Mouse (Mus musculus) embryonic facial prominence, embryonic 12.5 days (tissue): ENCODE measurements around the gene Omp. TPM values are rescaled to one million over a fixed set of nuclear protein-coding genes. Genes with fewer than 3 reads are reported as not detected.

Source experiments
- ATAC-seq: fragments of 200-750 bp; cut with Nextera tagmentation; 2 replicates; pipeline ENCODE4 v1.8.0; 2017; ENCODE audit not compliant: insufficient number of reproducible peaks, insufficient read depth, low FRiP score, low TSS enrichment
- H3K27ac ChIP-seq: fragments of 300-500 bp; sonication (generic); 2 replicates; pipeline ENCODE4 v1.5.1; 2016; ENCODE audit warnings: mild to moderate bottlenecking
- H3K27me3 ChIP-seq: fragments of 300-500 bp; sonication (generic); 2 replicates; pipeline ENCODE4 v1.6.1; 2016; ENCODE audit warnings: mild to moderate bottlenecking, moderate library complexity
- H3K36me3 ChIP-seq: fragments of 300-500 bp; sonication (generic); 2 replicates; pipeline ENCODE4 v1.6.1; 2016; ENCODE audit warnings: mild to moderate bottlenecking
- H3K4me1 ChIP-seq: fragments of 300-500 bp; sonication (generic); 2 replicates; pipeline ENCODE4 v1.6.1; 2016
- H3K4me2 ChIP-seq: fragments of 300-500 bp; sonication (generic); replicated peaks from 2 replicates; pipeline ENCODE4 v1.6.1; 2016; ENCODE audit warnings: mild to moderate bottlenecking, moderate library complexity
- H3K4me3 ChIP-seq: fragments of 300-500 bp; sonication (generic); 2 replicates; pipeline ENCODE4 v1.5.1; 2016; ENCODE audit warnings: mild to moderate bottlenecking
- H3K9ac ChIP-seq: fragments of 300-500 bp; sonication (generic); 2 replicates; pipeline ENCODE4 v1.6.1; 2016; ENCODE audit warnings: mild to moderate bottlenecking, moderate library complexity
- H3K9me3 ChIP-seq: fragments of 300-500 bp; sonication (generic); 2 replicates; pipeline ENCODE4 v1.6.1; 2016; ENCODE audit warnings: mild to moderate bottlenecking, moderate library complexity
- WGBS: fragments of 180-500 bp; shearing (Covaris S2); methylation state at CpG from one replicate; pipeline ENCODE4 v1.1.7; 2016; 5-methylcytosine and 5-hydroxymethylcytosine counted together
- polyA plus RNA-seq: library from polyadenylated mRNA; unstranded; fragments of >200 nt; fragmentation: Nextera tagmentation; extraction: Ambion mirVana; gene quantifications from 2 replicates; pipeline ENCODE4 v1.2.1, GENCODE M21; 2016

Gene Omp
- polyA plus RNA-seq, 1 experiment from 2014 or later, result 0.46 TPM

DNA sequence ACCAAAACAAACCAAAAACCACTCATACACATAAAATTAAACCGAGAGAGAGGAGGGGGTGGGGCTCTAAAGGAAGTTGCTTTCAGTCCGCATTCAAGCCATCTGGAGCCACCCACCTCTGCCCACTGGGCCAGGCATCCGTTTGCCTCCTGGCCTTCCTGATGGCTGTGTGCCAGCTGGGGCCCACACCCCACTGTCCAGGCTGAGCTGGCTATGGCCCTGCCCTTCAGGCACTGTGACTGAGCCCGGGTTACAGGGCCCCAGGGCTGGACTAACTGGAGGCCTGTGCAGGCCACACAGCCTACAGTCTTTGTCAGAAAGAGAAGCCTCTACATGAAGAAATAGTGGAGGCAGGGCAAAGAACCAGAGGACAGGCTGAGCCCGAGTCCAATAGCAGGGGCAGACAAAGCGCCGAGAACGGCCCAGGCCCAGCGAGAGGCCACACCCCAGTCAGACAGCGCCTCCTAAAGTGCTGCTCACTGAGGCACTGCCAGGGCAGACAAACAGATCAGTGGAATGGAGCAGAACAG, 19.8 kb upstream of the Omp start:
- Histone ChIP-seq H3K27ac (0 out of 2 replicates have a peak overlapping the region, but pooled peaks have one; percentile 31), H3K9ac (no peak overlapping the region), H3K4me3 (no peak overlapping the region), H3K4me2 (no peak overlapping the region), H3K9me3 (no peaks in the 10 kb centered on the region), H3K4me1 (peaks cover 19% of the 10 kb centered on the region), H3K36me3 (no peaks in the 10 kb centered on the region), H3K27me3 (no peaks in the 10 kb centered on the region)
- WGBS, result 62% methylated on average over 10 of the region's 10 CpGs
- no peak for ATAC-seq

DNA sequence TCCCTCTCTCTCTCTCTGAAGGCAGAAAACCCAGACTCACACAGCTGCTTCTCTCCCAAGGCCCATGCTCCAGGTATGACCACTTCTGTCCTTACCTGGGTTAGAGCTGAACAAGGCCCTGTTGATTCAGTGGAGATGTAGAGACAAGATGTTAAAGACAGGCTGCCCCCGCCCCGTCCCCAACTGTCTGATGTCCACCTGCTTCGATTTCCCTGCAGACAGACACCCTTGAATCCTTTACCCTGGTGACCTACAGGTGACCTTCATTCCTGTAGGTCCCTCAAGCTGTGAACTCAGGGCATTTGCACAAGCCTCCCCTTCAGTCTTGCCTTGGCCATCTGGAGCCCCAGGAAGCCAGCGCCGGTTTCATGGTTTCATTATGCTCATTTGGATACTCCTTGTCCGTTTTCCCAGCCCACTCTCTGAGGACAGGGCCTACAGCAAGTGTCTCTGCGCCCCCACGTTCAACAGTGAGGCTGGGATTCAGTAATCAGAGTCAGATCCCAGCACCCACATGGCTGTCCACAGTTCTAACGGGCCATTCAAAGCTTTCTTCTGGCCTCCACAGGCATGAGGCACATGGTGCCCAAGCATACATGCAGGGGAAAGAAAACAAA, 19.2 kb upstream of the Omp start:
- no peak for ATAC-seq
- Histone ChIP-seq H3K9me3 (no peaks in the 10 kb centered on the region), H3K27ac (0 out of 2 replicates have a peak overlapping the region, but pooled peaks have one; percentile 31), H3K4me2 (no peak overlapping the region), H3K4me1 (peaks cover 24% of the 10 kb centered on the region), H3K9ac (no peak overlapping the region), H3K27me3 (no peaks in the 10 kb centered on the region), H3K4me3 (no peak overlapping the region), H3K36me3 (no peaks in the 10 kb centered on the region)
- 70% methylated on average over 9 of the region's 9 CpGs for WGBS

DNA sequence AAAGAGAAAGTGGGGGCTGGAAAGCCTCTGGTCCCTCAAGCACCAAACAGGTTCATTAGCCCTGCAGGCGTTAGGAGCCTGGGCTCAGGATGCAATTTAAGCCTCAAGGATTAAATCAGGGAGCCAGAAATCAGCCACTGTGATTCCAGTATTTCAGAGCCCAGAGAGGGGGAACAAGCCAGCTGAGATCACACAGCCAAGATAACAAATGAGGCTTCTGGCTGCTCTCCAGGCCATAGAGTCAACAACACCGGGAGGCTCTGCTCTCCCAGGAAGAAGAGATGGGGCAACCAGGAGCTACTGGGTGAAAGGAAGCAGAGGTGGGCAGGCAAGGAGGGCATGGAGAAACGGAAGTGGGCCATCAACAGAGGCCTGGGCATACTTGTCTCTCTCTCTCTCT, 18.4 kb upstream of the Omp start:
- WGBS, result 56% methylated on average over 3 of the region's 3 CpGs

DNA sequence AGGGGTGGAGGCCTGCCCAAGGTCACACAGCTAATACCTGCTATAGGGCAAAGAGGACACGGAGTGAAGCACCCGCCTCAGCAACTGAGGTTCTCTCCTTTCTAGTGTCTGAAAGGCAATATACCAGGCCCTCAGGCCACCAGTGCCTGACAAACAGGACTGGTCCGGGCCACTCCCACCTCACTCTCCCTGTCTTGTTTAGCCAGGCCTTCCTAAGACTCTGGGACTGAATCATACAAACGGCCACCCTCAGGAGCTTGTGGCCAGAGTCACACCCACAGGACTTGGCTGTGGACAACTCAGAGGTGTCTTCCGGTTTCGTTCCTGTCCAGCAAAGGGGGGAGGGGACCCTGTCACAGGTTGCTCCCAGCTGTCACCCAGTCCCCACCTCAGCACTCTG, 16.9 kb upstream of the Omp start:
- no peaks in the 10 kb centered on the region for H3K27me3 ChIP-seq
- H3K4me2 ChIP-seq, result no peak overlapping the region
- no peak overlapping the region for H3K9ac ChIP-seq
- no peak overlapping the region for H3K27ac ChIP-seq
- H3K36me3 ChIP-seq, result no peaks in the 10 kb centered on the region
- ATAC-seq, result no peak
- no peak overlapping the region for H3K4me3 ChIP-seq
- H3K9me3 ChIP-seq, result no peaks in the 10 kb centered on the region
- WGBS, result 71% methylated on average over 6 of the region's 6 CpGs
- peaks cover 30% of the 10 kb centered on the region for H3K4me1 ChIP-seq

More for the DNA sequence above, 18.4 kb upstream of the Omp start:
- no peak overlapping the region for H3K4me3 ChIP-seq
- H3K4me1 ChIP-seq, result peaks cover 29% of the 10 kb centered on the region
- H3K4me2 ChIP-seq, result no peak overlapping the region
- H3K27ac ChIP-seq, result no peak overlapping the region
- no peak overlapping the region for H3K9ac ChIP-seq
- no peaks in the 10 kb centered on the region for H3K9me3 ChIP-seq
- ATAC-seq, result no peak
- H3K27me3 ChIP-seq, result no peaks in the 10 kb centered on the region
- H3K36me3 ChIP-seq, result no peaks in the 10 kb centered on the region

DNA sequence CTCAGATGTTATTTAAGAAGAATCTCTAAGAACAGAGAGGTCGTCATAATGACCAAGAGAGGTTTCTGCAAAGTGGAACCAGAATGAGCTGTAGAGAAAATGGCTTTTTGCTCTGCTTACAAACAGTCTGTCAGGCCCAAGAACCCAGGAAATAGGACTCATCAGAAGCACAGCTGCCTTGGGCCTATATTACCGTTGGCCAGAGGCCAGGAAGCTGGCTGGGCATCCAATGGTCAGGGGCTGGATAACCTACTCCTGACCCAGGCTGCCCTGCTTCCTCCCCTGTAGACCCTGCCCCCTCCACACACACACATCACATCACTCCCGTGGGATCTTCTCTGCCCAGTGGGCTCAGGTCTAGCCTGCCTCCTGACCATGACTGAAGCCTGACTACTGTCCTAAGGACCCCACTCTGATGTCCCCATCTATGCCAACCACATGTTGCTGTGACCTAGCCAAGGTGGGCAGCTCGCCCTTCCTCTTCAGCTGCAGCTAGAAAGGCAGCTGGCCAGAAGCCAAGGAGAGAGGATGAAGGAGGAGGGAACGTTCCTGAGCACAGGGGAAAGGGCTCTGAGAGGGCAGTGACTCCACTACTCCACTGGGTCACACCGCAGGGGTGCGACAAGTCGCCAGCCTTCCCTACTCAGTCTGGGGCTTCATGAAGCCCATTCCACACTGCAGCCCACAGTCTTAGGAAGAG, 14.9 kb upstream of the Omp start:
- Histone ChIP-seq H3K4me1 (peaks cover 28% of the 10 kb centered on the region), H3K9me3 (no peaks in the 10 kb centered on the region), H3K36me3 (no peaks in the 10 kb centered on the region), H3K9ac (no peak overlapping the region), H3K4me3 (no peak overlapping the region), H3K4me2 (no peak overlapping the region), H3K27ac (no peak overlapping the region), H3K27me3 (no peaks in the 10 kb centered on the region)
- no peak for ATAC-seq
- WGBS, result 48% methylated on average over 8 of the region's 8 CpGs

DNA sequence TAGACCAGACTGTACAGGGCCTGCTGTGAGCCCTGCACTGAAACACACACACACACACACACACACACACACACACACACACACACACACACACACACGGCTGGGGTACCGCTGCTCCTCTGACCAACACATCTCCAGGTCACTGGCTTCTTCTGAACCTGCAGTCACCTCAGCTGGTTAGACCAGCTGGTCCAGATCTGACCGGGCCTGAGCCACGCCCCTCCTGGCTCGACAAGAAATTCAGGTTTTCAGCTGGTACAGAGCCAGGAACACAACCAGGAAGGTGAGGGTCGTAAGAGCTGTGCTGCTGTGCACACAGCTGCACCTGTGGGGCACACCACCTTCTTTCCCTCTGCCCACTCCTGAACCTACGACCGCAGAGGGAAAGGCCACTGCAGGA, 13.2 kb upstream of the Omp start:
- H3K4me3 ChIP-seq, result no peak overlapping the region
- no peak overlapping the region for H3K4me2 ChIP-seq
- no peaks in the 10 kb centered on the region for H3K36me3 ChIP-seq
- H3K9ac ChIP-seq, result no peak overlapping the region
- no peaks in the 10 kb centered on the region for H3K9me3 ChIP-seq
- no peak overlapping the region for H3K27ac ChIP-seq
- H3K27me3 ChIP-seq, result no peaks in the 10 kb centered on the region
- ATAC-seq, result no peak
- 48% methylated on average over 8 of the region's 8 CpGs for WGBS
- peaks cover 21% of the 10 kb centered on the region for H3K4me1 ChIP-seq

DNA sequence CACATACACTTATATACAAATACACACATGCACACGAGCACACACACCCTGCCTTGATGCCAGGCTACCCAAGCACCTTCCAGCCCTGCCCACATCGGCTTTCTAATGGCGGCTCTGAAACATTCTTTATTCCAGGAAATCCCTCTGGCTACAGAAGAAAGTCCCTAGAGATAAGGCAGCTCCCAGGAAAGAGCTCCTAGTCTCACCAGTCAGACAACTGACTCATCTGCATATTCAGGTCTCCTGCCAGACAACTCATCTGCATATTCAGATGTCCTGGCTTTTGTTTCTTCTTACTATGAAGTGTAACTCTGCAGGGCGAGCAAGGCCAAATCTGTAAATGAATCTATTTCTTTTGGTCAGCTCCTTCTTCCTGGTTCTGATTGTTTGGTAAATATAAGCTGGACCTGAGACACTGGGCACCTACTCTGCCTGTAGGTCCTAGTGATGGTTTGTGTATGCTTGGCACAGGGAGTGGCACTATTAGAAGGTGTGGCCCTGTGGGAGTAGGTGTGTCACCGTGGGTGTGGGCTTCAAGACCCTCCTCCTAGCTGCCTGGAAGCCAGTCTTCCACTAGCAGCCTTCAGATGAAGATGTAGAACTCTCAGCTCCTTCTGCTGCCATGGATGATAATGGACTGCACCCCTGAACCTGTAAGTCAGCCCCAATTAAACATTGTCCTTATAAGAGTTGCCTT, 12.5 kb upstream of the Omp start:
- Histone ChIP-seq H3K36me3 (no peaks in the 10 kb centered on the region), H3K27me3 (no peaks in the 10 kb centered on the region), H3K4me3 (no peak overlapping the region), H3K9me3 (no peaks in the 10 kb centered on the region), H3K4me2 (no peak overlapping the region), H3K4me1 (peaks cover 21% of the 10 kb centered on the region), H3K9ac (no peak overlapping the region), H3K27ac (no peak overlapping the region)
- WGBS, result 54% methylated on average over 5 of the region's 5 CpGs
- ATAC-seq, result no peak

DNA sequence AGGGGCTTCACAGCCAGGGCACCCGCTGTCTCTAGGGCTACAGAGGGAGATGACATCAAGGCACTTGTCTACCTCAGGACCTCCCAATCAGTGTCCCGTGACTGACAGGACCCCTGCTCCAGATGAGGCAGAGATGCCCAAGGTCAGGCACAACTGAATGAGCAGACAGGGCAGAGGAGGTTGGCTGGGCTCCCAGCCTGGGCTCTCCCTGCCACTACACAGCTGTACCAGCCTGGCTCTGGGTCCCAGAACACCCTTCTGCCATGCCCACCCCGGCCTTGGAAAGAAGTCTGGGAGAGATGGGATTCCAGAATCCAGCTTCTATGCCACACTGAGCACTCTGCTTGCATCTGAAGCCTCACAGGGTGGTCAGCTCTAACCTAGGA, 11.0 kb upstream of the Omp start:
- H3K36me3 ChIP-seq, result no peaks in the 10 kb centered on the region
- H3K27me3 ChIP-seq, result no peaks in the 10 kb centered on the region
- 78% methylated on average over 3 of the region's 3 CpGs for WGBS
- no peak overlapping the region for H3K27ac ChIP-seq
- no peak overlapping the region for H3K9ac ChIP-seq
- H3K4me2 ChIP-seq, result no peak overlapping the region
- H3K4me3 ChIP-seq, result no peak overlapping the region
- no peak for ATAC-seq
- H3K4me1 ChIP-seq, result peaks cover 24% of the 10 kb centered on the region
- no peaks in the 10 kb centered on the region for H3K9me3 ChIP-seq

DNA sequence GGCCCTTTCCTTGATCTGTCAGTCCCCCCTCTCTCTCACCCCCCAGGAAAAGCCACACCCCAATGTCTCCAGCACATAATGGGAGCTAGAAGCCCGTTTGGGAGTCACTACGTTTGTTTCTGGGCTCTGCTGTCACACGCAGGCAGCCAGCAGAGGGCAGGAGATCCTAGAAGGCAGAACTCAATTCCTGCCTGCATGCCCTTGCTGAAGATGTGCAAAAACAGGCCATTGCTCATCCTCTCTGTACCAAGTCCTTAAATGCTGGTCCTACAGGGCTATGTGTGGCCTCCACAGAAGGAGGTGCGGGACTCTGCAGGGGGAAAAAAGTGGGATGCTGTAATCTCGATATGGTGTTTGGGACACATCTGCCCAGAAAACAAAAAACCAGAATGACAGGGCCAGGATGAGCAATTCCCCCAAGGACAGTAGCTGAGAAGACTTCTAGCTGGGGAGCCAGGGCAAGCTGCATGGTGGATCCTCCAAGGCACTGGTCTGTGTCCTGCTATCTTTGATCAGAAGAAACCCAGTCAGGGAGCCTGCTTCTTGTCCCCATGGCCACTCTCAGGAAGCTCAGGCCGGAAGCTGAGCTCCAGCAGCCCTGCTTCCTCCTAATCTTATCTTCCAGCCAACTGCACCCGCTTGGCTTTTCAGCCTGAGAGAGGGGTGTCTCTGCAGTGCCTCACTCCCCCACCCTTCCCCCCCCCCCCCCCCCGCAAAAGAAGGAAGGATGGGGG, 10.4 kb upstream of the Omp start:
- Histone ChIP-seq H3K4me1 (peaks cover 22% of the 10 kb centered on the region), H3K27ac (no peak overlapping the region)
- 0 out of 2 replicates have a peak, but pooled peaks have one; percentile 9 for ATAC-seq

DNA sequence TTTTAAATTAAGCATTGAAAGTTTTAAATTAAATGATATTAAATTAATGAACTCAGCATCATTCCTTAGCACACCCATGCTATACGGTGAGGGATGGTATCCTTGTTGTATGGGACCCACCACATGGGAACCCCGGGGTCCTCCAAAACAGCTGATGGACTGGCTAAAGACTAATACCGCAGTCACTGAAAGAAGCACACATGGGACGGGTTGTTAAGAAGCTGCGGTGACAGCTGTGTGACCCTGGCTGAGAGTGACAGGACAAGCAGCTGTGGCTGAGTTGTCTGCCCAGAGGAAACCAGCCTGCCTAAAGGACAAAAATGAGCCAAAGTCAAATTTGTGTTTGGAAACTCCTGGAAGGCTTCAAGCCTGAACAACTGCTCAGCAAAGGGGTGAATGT, 8.6 kb upstream of the Omp start:
- H3K36me3 ChIP-seq, result no peaks in the 10 kb centered on the region
- H3K9me3 ChIP-seq, result no peaks in the 10 kb centered on the region
- no peak overlapping the region for H3K27ac ChIP-seq
- no peak overlapping the region for H3K4me3 ChIP-seq
- no peak overlapping the region for H3K4me2 ChIP-seq
- no peaks in the 10 kb centered on the region for H3K27me3 ChIP-seq
- no peak for ATAC-seq
- WGBS, result 72% methylated on average over 5 of the region's 5 CpGs
- no peak overlapping the region for H3K9ac ChIP-seq
- H3K4me1 ChIP-seq, result peaks cover 17% of the 10 kb centered on the region; the same call in 1 of the 2 replicates

More for the DNA sequence above, 10.4 kb upstream of the Omp start:
- Histone ChIP-seq H3K9me3 (no peaks in the 10 kb centered on the region), H3K36me3 (no peaks in the 10 kb centered on the region), H3K9ac (no peak overlapping the region), H3K27me3 (no peaks in the 10 kb centered on the region), H3K4me2 (no peak overlapping the region), H3K4me3 (no peak overlapping the region)
- 35% methylated on average over 7 of the region's 8 CpGs for WGBS

DNA sequence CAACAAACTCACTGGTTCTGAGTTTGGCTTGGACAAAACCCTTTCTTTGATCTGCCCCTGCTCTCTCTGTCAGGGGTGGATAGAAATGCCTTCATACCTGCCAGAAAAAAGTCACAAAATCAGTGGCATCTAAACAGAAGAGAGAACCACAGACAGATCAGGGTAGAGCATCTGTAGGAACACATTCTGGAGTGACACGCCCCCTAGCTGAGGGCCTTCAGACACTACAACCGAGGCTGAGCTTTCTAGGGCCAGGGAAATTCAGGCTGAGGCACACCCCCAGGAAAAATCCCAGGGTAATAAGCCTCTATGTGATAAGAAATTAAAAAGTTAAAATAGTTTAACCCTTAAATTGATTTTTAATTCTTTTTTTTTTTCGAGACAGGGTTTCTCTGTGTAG, 8.0 kb upstream of the Omp start:
- no peak for ATAC-seq
- no peak overlapping the region for H3K4me2 ChIP-seq
- 29% methylated on average over 3 of the region's 3 CpGs for WGBS
- no peaks in the 10 kb centered on the region for H3K9me3 ChIP-seq
- H3K4me3 ChIP-seq, result no peak overlapping the region
- no peak overlapping the region for H3K27ac ChIP-seq
- peaks cover 14% of the 10 kb centered on the region; the same call in 1 of the 2 replicates for H3K4me1 ChIP-seq
- no peaks in the 10 kb centered on the region for H3K36me3 ChIP-seq
- no peak overlapping the region for H3K9ac ChIP-seq
- H3K27me3 ChIP-seq, result no peaks in the 10 kb centered on the region
